Mouse (Mus musculus) cortical plate, adult 2 months (tissue): ENCODE results near the gene Sowahb.

Experiments
- CTCF ChIP-seq: fragments of 200-500 bp; IDR thresholded peaks from 2 replicates; pipeline ENCODE4 v1.5.1; 2011; ENCODE audit warnings: mild to moderate bottlenecking, control low read depth, low read length; ENCODE audit not compliant: insufficient read depth; ENCODE audit errors: extremely low read depth
- POLR2A ChIP-seq: fragments of 200-500 bp; IDR thresholded peaks from 2 replicates; pipeline ENCODE4 v1.6.1; 2011; ENCODE audit warnings: mild to moderate bottlenecking, low read length, control low read depth; ENCODE audit not compliant: insufficient read depth; ENCODE audit errors: extremely low read depth

DNA sequence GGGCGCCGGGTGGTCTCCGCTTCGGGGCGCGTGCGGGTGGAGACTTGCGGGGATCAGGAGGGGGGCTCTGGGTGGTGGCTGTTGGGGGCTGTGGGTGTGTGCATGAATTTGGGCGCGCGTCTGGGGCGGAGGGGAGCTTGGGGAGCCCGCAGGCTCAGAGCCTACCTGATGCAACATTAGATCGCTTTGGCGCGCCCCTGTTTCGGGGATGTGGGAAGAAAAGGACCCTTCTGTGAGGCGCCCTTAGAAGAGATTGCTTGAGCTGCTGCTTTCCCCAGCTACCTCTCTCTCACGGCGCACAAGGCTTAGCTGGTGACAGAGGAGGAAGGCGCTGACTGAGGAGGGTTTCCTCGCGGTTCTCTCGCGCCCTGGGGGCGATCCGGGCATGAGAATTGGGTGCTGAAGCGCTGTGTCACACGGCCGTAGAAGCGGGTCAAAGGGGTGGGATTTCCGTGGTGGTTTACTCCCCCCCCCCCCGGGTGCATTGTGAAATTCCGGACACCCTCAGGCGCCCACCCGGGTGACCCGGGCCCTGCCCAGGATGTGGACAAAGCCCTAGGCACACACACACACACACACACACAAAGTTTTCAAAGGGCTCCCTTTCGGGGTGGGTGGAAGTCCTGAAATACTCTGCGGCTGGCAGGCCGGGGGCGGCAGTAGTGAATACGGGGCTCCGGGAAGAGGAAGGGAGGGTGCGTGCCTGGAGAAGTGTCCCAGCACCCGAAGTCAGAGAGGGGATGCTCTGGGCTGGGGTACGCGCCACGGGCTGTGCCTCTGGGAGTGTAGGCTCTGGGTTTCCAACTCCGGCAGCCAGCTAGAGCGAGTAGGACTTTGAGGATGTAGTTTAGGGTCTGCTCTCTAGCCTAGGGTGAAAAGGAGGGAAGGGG lies 49.1 kb upstream of the Sowahb start:
- TF ChIP-seq POLR2A (0 out of 2 replicates have a peak, but pooled peaks have one; percentile 21), CTCF (no peak)
